Mouse (Mus musculus): ENCODE measurements around the gene Gm43191.

- TF ChIP-seq CTCF (IDR thresholded peaks at IDR 0.05; ENCODE audit: borderline replicate concordance, insufficient read depth, low read depth, low read length) (no peak), POLR2A (IDR thresholded peaks at IDR 0.05; ENCODE audit: borderline replicate concordance, insufficient read depth, low read length) (no peak)
Observed at GRCm38 (mm10) chr3:116710941-116711340, 29.9 kb upstream of the Gm43191 start.

Data from cerebellum, adult 2 months (tissue).